Mouse (Mus musculus): ENCODE results near the gene Cdkn1b.

Gene Cdkn1b

GRCm38 (mm10) chr6:134920190-134921013 is at the start of gene Cdkn1b:
Gene Cdkn1b (plus strand): TSS chr6:134920401.
- DNase-seq (ENCODE audit: low read depth): peak; percentile 99

- DNase-seq (ENCODE audit: low read depth): no peak
Observed at GRCm38 (mm10) chr6:134870887-134871286, 49.3 kb upstream of the Cdkn1b start.

GRCm38 (mm10) chr6:134872236-134872635 is 48.0 kb upstream of the Cdkn1b start:
- DNase-seq (ENCODE audit: low read depth): no peak

- peak; percentile 25 for DNase-seq (ENCODE audit: low read depth)
Observed at GRCm38 (mm10) chr6:134873018-134873417, 47.2 kb upstream of the Cdkn1b start.

GRCm38 (mm10) chr6:134876795-134877194 is 43.4 kb upstream of the Cdkn1b start:
- DNase-seq (ENCODE audit: low read depth): peak; percentile 73

- DNase-seq (ENCODE audit: low read depth): no peak
Observed at GRCm38 (mm10) chr6:134877276-134877675, 42.9 kb upstream of the Cdkn1b start.

GRCm38 (mm10) chr6:134877892-134878291 is 42.3 kb upstream of the Cdkn1b start:
- peak; percentile 24 for DNase-seq (ENCODE audit: low read depth)

- no peak for DNase-seq (ENCODE audit: low read depth)
Observed at GRCm38 (mm10) chr6:134879556-134879955, 40.6 kb upstream of the Cdkn1b start.

- DNase-seq (ENCODE audit: low read depth): peak; percentile 48
Observed at GRCm38 (mm10) chr6:134880046-134880445, 40.2 kb upstream of the Cdkn1b start.

GRCm38 (mm10) chr6:134883661-134884060 is 36.5 kb upstream of the Cdkn1b start:
- no peak for DNase-seq (ENCODE audit: low read depth)

- no peak for DNase-seq (ENCODE audit: low read depth)
Observed at GRCm38 (mm10) chr6:134885515-134885914, 34.7 kb upstream of the Cdkn1b start.

- DNase-seq (ENCODE audit: low read depth): no peak
Observed at GRCm38 (mm10) chr6:134886475-134886874, 33.7 kb upstream of the Cdkn1b start.

- DNase-seq (ENCODE audit: low read depth): no peak
Observed at GRCm38 (mm10) chr6:134887008-134887407, 33.2 kb upstream of the Cdkn1b start.

GRCm38 (mm10) chr6:134887711-134888449 is 32.3 kb upstream of the Cdkn1b start:
- peak; percentile 67 for DNase-seq (ENCODE audit: low read depth)

GRCm38 (mm10) chr6:134888563-134889017 is 31.6 kb upstream of the Cdkn1b start:
- DNase-seq (ENCODE audit: low read depth): no peak

- DNase-seq (ENCODE audit: low read depth): no peak
Observed at GRCm38 (mm10) chr6:134889763-134890162, 30.4 kb upstream of the Cdkn1b start.

GRCm38 (mm10) chr6:134890436-134890835 is 29.8 kb upstream of the Cdkn1b start:
- DNase-seq (ENCODE audit: low read depth): no peak

- no peak for DNase-seq (ENCODE audit: low read depth)
Observed at GRCm38 (mm10) chr6:134896570-134897436, 23.4 kb upstream of the Cdkn1b start.

GRCm38 (mm10) chr6:134897443-134898094 is 22.6 kb upstream of the Cdkn1b start:
- peak; percentile 98 for DNase-seq (ENCODE audit: low read depth)

- peak; percentile 99 for DNase-seq (ENCODE audit: low read depth)
Observed at GRCm38 (mm10) chr6:134898095-134898965, 21.9 kb upstream of the Cdkn1b start, which contains the start of gene Gpr19. Gene Gpr19 (minus strand): TSS chr6:134898578.
